Comparison of ENCODE assay signal across 13 mouse cellular contexts in the genomic region with DNA sequence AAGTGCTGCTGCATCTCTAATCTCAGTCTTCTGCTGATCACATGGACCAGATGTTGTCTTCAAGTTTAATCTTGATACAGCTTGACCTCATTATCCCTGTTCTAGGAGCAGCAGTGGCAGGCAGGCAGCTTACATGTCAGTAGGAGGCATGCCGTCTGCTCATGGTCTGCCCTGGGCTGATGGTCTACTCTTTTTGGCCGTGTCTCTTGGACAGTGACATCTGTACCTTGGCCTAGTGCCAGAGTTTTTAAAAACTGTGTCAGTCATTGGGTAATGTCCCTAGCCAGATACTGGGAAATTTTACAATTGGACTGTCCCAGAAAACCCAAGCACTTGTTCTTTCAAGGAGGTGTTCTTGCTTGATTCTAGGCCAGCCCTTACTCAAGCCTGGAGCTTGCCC. TPM values are rescaled to one million over a fixed set of nuclear protein-coding genes. Genes with fewer than 3 reads are reported as not detected.
A peak's percentile ranks its signal among the peaks of the same experiment; 100 is the strongest.
DNase-seq lines count a peak whose midpoint lies in the region; ATAC-seq lines count a peak whose summit lies in the region.
"Had no signal": no experiment of that assay in that cellular context is flagged by ENCODE, and none has a peak within 500 bp of the region (broad histone marks: within the 10 kb centered on the region; RNA-seq: fewer than 3 reads in every experiment).

No protein-coding gene starts in this region.

- no peaks in the 10 kb centered on the region for H3K27me3 ChIP-seq in midbrain, embryonic 11.5 days (ENCODE audit: control insufficient read depth, insufficient read depth, low read length)
- no peaks in the 10 kb centered on the region for H3K27me3 ChIP-seq in midbrain, embryonic 13.5 days
- H3K27me3 ChIP-seq: hindbrain, embryonic 15.5 days; stomach, embryonic 15.5 days had no signal

- H3K4me3 ChIP-seq in midbrain, embryonic 11.5 days (ENCODE audit: low read depth, low read length), result no peak overlapping the region
- no peak overlapping the region for H3K4me3 ChIP-seq in midbrain, embryonic 13.5 days (replicated peaks)
- H3K4me3 ChIP-seq: hindbrain, embryonic 15.5 days; stomach, embryonic 15.5 days had no signal

- H3K9me3 ChIP-seq in midbrain, embryonic 11.5 days (ENCODE audit: control insufficient read depth, low read length), result no peaks in the 10 kb centered on the region
- no peaks in the 10 kb centered on the region for H3K9me3 ChIP-seq in midbrain, embryonic 13.5 days
- H3K9me3 ChIP-seq: hindbrain, embryonic 15.5 days; stomach, embryonic 15.5 days had no signal

- no peaks in the 10 kb centered on the region for H3K4me1 ChIP-seq in midbrain, embryonic 11.5 days (ENCODE audit: control insufficient read depth, insufficient read depth, low read length)
- no peaks in the 10 kb centered on the region for H3K4me1 ChIP-seq in midbrain, embryonic 13.5 days (replicated peaks)
- H3K4me1 ChIP-seq: hindbrain, embryonic 15.5 days; stomach, embryonic 15.5 days had no signal

- no peaks in the 10 kb centered on the region for H3K36me3 ChIP-seq in midbrain, embryonic 11.5 days (ENCODE audit: control insufficient read depth, insufficient read depth, low read length)
- H3K36me3 ChIP-seq in midbrain, embryonic 13.5 days, result no peaks in the 10 kb centered on the region
- H3K36me3 ChIP-seq: hindbrain, embryonic 15.5 days; stomach, embryonic 15.5 days had no signal

- H3K4me2 ChIP-seq in midbrain, embryonic 11.5 days, result no peak overlapping the region
- no peak overlapping the region for H3K4me2 ChIP-seq in midbrain, embryonic 13.5 days (replicated peaks)
- H3K4me2 ChIP-seq: hindbrain, embryonic 15.5 days; stomach, embryonic 15.5 days had no signal

- H3K27ac ChIP-seq in midbrain, embryonic 11.5 days (ENCODE audit: low read depth, low read length), result no peak overlapping the region
- no peak overlapping the region for H3K27ac ChIP-seq in midbrain, embryonic 13.5 days
- H3K27ac ChIP-seq: hindbrain, embryonic 15.5 days; liver, embryonic 14.5 days; stomach, embryonic 15.5 days had no signal

- H3K9ac ChIP-seq in midbrain, embryonic 11.5 days (ENCODE audit: low read length), result no peak overlapping the region
- no peak overlapping the region for H3K9ac ChIP-seq in midbrain, embryonic 13.5 days (replicated peaks)
- H3K9ac ChIP-seq: forebrain, postnatal 0 days; hindbrain, embryonic 15.5 days; liver, embryonic 14.5 days; stomach, embryonic 15.5 days had no signal

- WGBS in midbrain, embryonic 11.5 days, result 81% methylated on average over 2 of the region's 2 CpGs
- 83% methylated on average over 2 of the region's 2 CpGs for WGBS in midbrain, embryonic 13.5 days

- ATAC-seq in midbrain, embryonic 11.5 days (ENCODE audit: low FRiP score), result no peak
- no peak for ATAC-seq in midbrain, embryonic 13.5 days
- ATAC-seq in megakaryocyte, adult 5-6 weeks (ENCODE audit: poor library complexity, severe bottlenecking), result no peak
- ATAC-seq: forebrain, postnatal 0 days had no signal

- DNase-seq in gastrocnemius, adult 18-20 months (ENCODE audit: low spot score), result peak; percentile 64
- DNase-seq in gastrocnemius, postnatal 14 days, result no peak
- DNase-seq in midbrain, embryonic 11.5 days (ENCODE audit: low spot score, missing footprints), result peak; percentile 12
- peak; percentile 64 for DNase-seq in kidney, postnatal 14 days
- DNase-seq in thymus, postnatal 14 days, result no peak
- no peak for DNase-seq in layer of hippocampus, postnatal 25 days (ENCODE audit: extremely low spot score in 1 of 2, low spot score in 1 of 2)
- DNase-seq: forebrain, postnatal 0 days; layer of hippocampus, postnatal 36 days had no signal

- intact Hi-C loops in gastrocnemius, postnatal 14 days (cut with DNase I; ENCODE audit: low total_unique reads), result no loop called here

RNA-seq across cellular contexts. Expression of a gene that starts 36.7 kb away (rescaled TPM):
- 1 to 10 TPM in 1 of 2 experiments, under 1 TPM in 1; 0.94 to 1.2 TPM for total RNA-seq in gastrocnemius, adult 18-20 months (2021)
- 1 to 10 TPM; 2.3 to 3.2 TPM for total RNA-seq in gastrocnemius, postnatal 14 days (2021)
- polyA plus RNA-seq in midbrain, embryonic 11.5 days (2014; fragmentation: Nextera tagmentation; extraction: Ambion mirVana), result 7.5 and 7.6 TPM in 2 replicates
- polyA plus RNA-seq in midbrain, embryonic 13.5 days (2015; fragmentation: Nextera tagmentation; extraction: Ambion mirVana), result 8.8 and 10.1 TPM in 2 replicates
- total RNA-seq in megakaryocyte, adult 5-6 weeks (2015), result 0.09 and 0.30 TPM in 2 replicates
- 0.29 and 0.65 TPM in 2 replicates for total RNA-seq in megakaryocyte, adult 5-6 weeks (2017)
- total RNA-seq in layer of hippocampus, postnatal 25 days (2021), result 10 to 100 TPM; 40.9 to 41.6 TPM

RNA-seq across cellular contexts. Expression of a gene that starts 46.6 kb away (rescaled TPM):
- total RNA-seq in gastrocnemius, adult 18-20 months (2021), result 1 to 10 TPM; 4.3 to 4.5 TPM
- total RNA-seq in gastrocnemius, postnatal 14 days (2021), result 1 to 10 TPM; 5.8 to 7.1 TPM
- 61.0 and 68.7 TPM in 2 replicates for polyA plus RNA-seq in midbrain, embryonic 11.5 days (2014; fragmentation: Nextera tagmentation; extraction: Ambion mirVana)
- 56.8 and 59.9 TPM in 2 replicates for polyA plus RNA-seq in midbrain, embryonic 13.5 days (2015; fragmentation: Nextera tagmentation; extraction: Ambion mirVana)
- total RNA-seq in megakaryocyte, adult 5-6 weeks (2015), result 18.4 and 23.4 TPM in 2 replicates
- 12.4 and 20.0 TPM in 2 replicates for total RNA-seq in megakaryocyte, adult 5-6 weeks (2017)
- total RNA-seq in layer of hippocampus, postnatal 25 days (2021), result 10 to 100 TPM; 21.4 to 24.2 TPM

Comparison
In these comparisons a context has a peak if more than half of its experiments do, and no peak if none do; other contexts are left out.
1. DNase-seq: peak in gastrocnemius, adult 18-20 months (single experiment), midbrain, embryonic 11.5 days (single experiment) and kidney, postnatal 14 days (single experiment); none in gastrocnemius, postnatal 14 days (single experiment), thymus, postnatal 14 days (single experiment) and layer of hippocampus, postnatal 25 days (0 of 2).
2. RNA of a gene that starts 36.7 kb away (total RNA-seq): 40.9 to 41.6 TPM in layer of hippocampus, postnatal 25 days; 2.3 to 3.2 TPM in gastrocnemius, postnatal 14 days, 0.94 to 1.2 TPM in gastrocnemius, adult 18-20 months and 0.09 to 0.65 TPM in megakaryocyte, adult 5-6 weeks; every median in the first group is over 10 times any median in the second.